Mouse (Mus musculus): Measurements from ENCODE around the gene Arhgef40. TPM values are rescaled to one million over a fixed set of nuclear protein-coding genes. Genes with fewer than 3 reads are reported as not detected.

The Arhgef40 gene
- polyA plus RNA-seq, 1 experiment from 2014 or later: 95.0 TPM

- ATAC-seq (ENCODE audit: low read depth): no peak
- H3K27ac ChIP-seq (ENCODE audit: low read length): no peak overlapping the region
- no peak overlapping the region for H3K4me2 ChIP-seq (ENCODE audit: low read depth, low read length)
These were observed 24.8 kb downstream of the Arhgef40 start for GRCm38 (mm10) chr14:52009361-52009760.

DNA sequence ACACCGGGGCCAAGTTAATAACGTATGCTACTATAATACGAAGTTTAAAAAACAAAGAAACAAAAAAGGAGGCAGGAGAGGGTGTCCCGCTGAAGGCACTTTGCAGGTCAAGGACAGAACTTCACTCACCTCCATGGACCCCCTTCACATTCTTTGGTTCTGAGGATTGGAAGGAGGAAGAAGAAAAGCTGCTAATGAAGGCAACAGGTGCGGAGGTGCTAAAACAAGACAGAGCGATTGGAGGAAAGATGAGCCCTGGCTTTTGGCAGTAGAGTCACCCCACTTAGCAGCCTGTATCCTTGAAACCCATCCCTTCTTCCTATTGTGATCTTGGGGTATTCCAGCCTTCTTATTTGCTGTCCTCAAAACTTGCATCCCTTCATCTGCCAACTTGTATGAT, 25.3 kb downstream of the Arhgef40 start:
- H3K9ac ChIP-seq (ENCODE audit: low read length): no peak overlapping the region
- no peaks in the 10 kb centered on the region for H3K27me3 ChIP-seq (ENCODE audit: control insufficient read depth, insufficient read depth, low read depth, low read length)
- whole genome bisulfite sequencing: 77% methylated on average over 6 of the region's 6 CpGs
- no peak overlapping the region for H3K27ac ChIP-seq (ENCODE audit: low read length)
- no peak overlapping the region for H3K4me2 ChIP-seq (ENCODE audit: low read depth, low read length)
- peaks cover 19% of the 10 kb centered on the region for H3K4me1 ChIP-seq (replicated peaks; ENCODE audit: control insufficient read depth, insufficient read depth, low read length)
- no peak for ATAC-seq (ENCODE audit: low read depth)
- peaks cover 29% of the 10 kb centered on the region for H3K36me3 ChIP-seq (ENCODE audit: control insufficient read depth, insufficient read depth, low read length)
- no peak overlapping the region for H3K4me3 ChIP-seq (ENCODE audit: low read length)
- no peaks in the 10 kb centered on the region for H3K9me3 ChIP-seq (ENCODE audit: control insufficient read depth, low read length)

More at GRCm38 (mm10) chr14:52009361-52009760, 24.8 kb downstream of the Arhgef40 start:
- no peak overlapping the region for H3K4me3 ChIP-seq (ENCODE audit: low read length)
- H3K9me3 ChIP-seq (ENCODE audit: control insufficient read depth, low read length): no peaks in the 10 kb centered on the region
- no peaks in the 10 kb centered on the region for H3K27me3 ChIP-seq (ENCODE audit: control insufficient read depth, insufficient read depth, low read depth, low read length)
- H3K4me1 ChIP-seq (replicated peaks; ENCODE audit: control insufficient read depth, insufficient read depth, low read length): peaks cover 19% of the 10 kb centered on the region
- H3K36me3 ChIP-seq (ENCODE audit: control insufficient read depth, insufficient read depth, low read length): peaks cover 29% of the 10 kb centered on the region
- no peak overlapping the region for H3K9ac ChIP-seq (ENCODE audit: low read length)
- WGBS: 62% methylated on average over 26 of the region's 26 CpGs

GRCm38 (mm10) chr14:52010446-52011111, 26.1 kb downstream of the Arhgef40 start:
- Histone ChIP-seq H3K9me3 (ENCODE audit: control insufficient read depth, low read length) (no peaks in the 10 kb centered on the region), H3K9ac (ENCODE audit: low read length) (peak overlapping the region; percentile 28; the same call in 1 of the 2 replicates), H3K4me3 (ENCODE audit: low read length) (no peak overlapping the region), H3K27ac (ENCODE audit: low read length) (no peak overlapping the region), H3K4me1 (replicated peaks; ENCODE audit: control insufficient read depth, insufficient read depth, low read length) (peaks cover 23% of the 10 kb centered on the region), H3K27me3 (ENCODE audit: control insufficient read depth, insufficient read depth, low read depth, low read length) (no peaks in the 10 kb centered on the region), H3K36me3 (ENCODE audit: control insufficient read depth, insufficient read depth, low read length) (peaks cover 24% of the 10 kb centered on the region), H3K4me2 (ENCODE audit: low read depth, low read length) (peak overlapping the region; percentile 6; the same call in 1 of the 2 replicates)
- 4% methylated on average over 9 of the region's 9 CpGs for WGBS
- ATAC-seq (ENCODE audit: low read depth): no peak

DNA sequence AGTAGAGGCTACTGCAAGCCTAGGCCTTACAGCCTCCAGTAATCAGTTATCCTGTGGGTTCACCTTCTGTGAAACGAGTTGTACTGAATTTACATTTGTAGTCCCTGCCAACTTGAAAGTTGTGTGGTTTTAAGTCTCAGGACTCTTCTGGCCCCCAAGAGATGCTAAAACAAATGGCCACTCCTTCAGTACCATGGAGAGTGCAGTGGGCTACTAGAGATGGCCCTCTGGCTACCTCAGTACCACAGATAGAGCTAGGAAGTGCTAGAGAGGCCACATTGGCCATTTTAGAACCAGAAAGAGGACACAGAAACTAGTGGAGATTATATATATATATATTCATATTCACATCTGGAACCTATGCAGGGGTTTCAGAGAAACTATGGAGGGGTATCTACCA, 27.2 kb downstream of the Arhgef40 start:
- Histone ChIP-seq H3K4me1 (replicated peaks; ENCODE audit: control insufficient read depth, insufficient read depth, low read length) (peaks cover 33% of the 10 kb centered on the region), H3K9ac (ENCODE audit: low read length) (no peak overlapping the region), H3K27ac (ENCODE audit: low read length) (no peak overlapping the region), H3K4me2 (ENCODE audit: low read depth, low read length) (no peak overlapping the region), H3K9me3 (ENCODE audit: control insufficient read depth, low read length) (no peaks in the 10 kb centered on the region), H3K36me3 (ENCODE audit: control insufficient read depth, insufficient read depth, low read length) (peaks cover 16% of the 10 kb centered on the region), H3K4me3 (ENCODE audit: low read length) (no peak overlapping the region), H3K27me3 (ENCODE audit: control insufficient read depth, insufficient read depth, low read depth, low read length) (no peaks in the 10 kb centered on the region)
- WGBS: 64% methylated on average over 1 of the region's 1 CpGs
- no peak for ATAC-seq (ENCODE audit: low read depth)

- peaks cover 33% of the 10 kb centered on the region for H3K4me1 ChIP-seq (replicated peaks; ENCODE audit: control insufficient read depth, insufficient read depth, low read length)
- no peak overlapping the region for H3K4me3 ChIP-seq (ENCODE audit: low read length)
- no peaks in the 10 kb centered on the region for H3K9me3 ChIP-seq (ENCODE audit: control insufficient read depth, low read length)
- ATAC-seq (ENCODE audit: low read depth): no peak
- H3K36me3 ChIP-seq (ENCODE audit: control insufficient read depth, insufficient read depth, low read length): peaks cover 12% of the 10 kb centered on the region
- WGBS: 74% methylated on average over 4 of the region's 4 CpGs
- H3K27me3 ChIP-seq (ENCODE audit: control insufficient read depth, insufficient read depth, low read depth, low read length): no peaks in the 10 kb centered on the region
- no peak overlapping the region for H3K4me2 ChIP-seq (ENCODE audit: low read depth, low read length)
- H3K27ac ChIP-seq (ENCODE audit: low read length): no peak overlapping the region
- no peak overlapping the region for H3K9ac ChIP-seq (ENCODE audit: low read length)
These were observed 27.6 kb downstream of the Arhgef40 start for GRCm38 (mm10) chr14:52012085-52012484.

GRCm38 (mm10) chr14:52012553-52012952, 28.0 kb downstream of the Arhgef40 start:
- Histone ChIP-seq H3K36me3 (ENCODE audit: control insufficient read depth, insufficient read depth, low read length) (peaks cover 8% of the 10 kb centered on the region), H3K9me3 (ENCODE audit: control insufficient read depth, low read length) (no peaks in the 10 kb centered on the region), H3K4me3 (ENCODE audit: low read length) (no peak overlapping the region), H3K4me1 (replicated peaks; ENCODE audit: control insufficient read depth, insufficient read depth, low read length) (peaks cover 33% of the 10 kb centered on the region), H3K9ac (ENCODE audit: low read length) (no peak overlapping the region; the same call in 1 of the 2 replicates), H3K4me2 (ENCODE audit: low read depth, low read length) (no peak overlapping the region), H3K27ac (ENCODE audit: low read length) (peak overlapping the region; percentile 33; the same call in 1 of the 2 replicates), H3K27me3 (ENCODE audit: control insufficient read depth, insufficient read depth, low read depth, low read length) (no peaks in the 10 kb centered on the region)
- ATAC-seq (ENCODE audit: low read depth): no peak
- WGBS: 82% methylated on average over 5 of the region's 5 CpGs

DNA sequence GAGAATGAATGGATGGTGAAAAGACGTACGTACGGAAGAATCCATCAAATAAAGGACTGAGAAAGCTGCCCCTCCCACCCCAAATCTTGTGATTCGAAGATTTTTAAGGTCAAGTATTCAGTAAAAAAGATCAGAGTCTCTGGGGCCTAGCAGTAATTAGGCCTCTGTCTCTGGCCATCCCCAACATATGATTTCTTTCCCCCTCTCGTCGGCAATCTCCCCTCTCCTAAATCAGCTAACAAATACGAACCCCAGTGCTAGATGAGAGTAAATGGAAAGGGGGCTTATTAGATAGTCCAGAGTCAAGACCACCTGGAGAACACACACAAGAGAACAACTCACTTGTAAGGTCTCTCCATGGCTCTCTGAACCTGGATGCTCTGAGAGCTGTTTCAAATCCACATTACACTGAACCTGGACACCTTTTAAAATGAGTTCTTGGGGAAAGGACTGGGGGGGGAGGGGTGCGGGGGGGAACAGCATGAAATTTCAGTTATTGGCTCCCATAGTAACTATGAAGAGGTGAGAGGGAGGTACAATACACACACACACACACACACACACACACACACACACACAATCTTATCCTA, 28.6 kb downstream of the Arhgef40 start:
- ATAC-seq (ENCODE audit: low read depth): no peak
- H3K4me1 ChIP-seq (replicated peaks; ENCODE audit: control insufficient read depth, insufficient read depth, low read length): peaks cover 33% of the 10 kb centered on the region
- H3K27ac ChIP-seq (ENCODE audit: low read length): peak overlapping the region; percentile 92
- peak overlapping the region; percentile 65 for H3K4me2 ChIP-seq (ENCODE audit: low read depth, low read length)
- H3K9me3 ChIP-seq (ENCODE audit: control insufficient read depth, low read length): no peaks in the 10 kb centered on the region
- WGBS: 51% methylated on average over 8 of the region's 8 CpGs
- peak overlapping the region; percentile 69 for H3K4me3 ChIP-seq (ENCODE audit: low read length)
- peaks cover 7% of the 10 kb centered on the region for H3K36me3 ChIP-seq (ENCODE audit: control insufficient read depth, insufficient read depth, low read length)
- H3K27me3 ChIP-seq (ENCODE audit: control insufficient read depth, insufficient read depth, low read depth, low read length): no peaks in the 10 kb centered on the region
- peak overlapping the region; percentile 83 for H3K9ac ChIP-seq (ENCODE audit: low read length)

- Histone ChIP-seq H3K4me2 (ENCODE audit: low read depth, low read length) (peak overlapping the region; percentile 65), H3K27me3 (ENCODE audit: control insufficient read depth, insufficient read depth, low read depth, low read length) (no peaks in the 10 kb centered on the region), H3K4me1 (replicated peaks; ENCODE audit: control insufficient read depth, insufficient read depth, low read length) (peaks cover 36% of the 10 kb centered on the region), H3K4me3 (ENCODE audit: low read length) (peak overlapping the region; percentile 69), H3K36me3 (ENCODE audit: control insufficient read depth, insufficient read depth, low read length) (0 out of 2 replicates have a peak, but pooled peaks cover 2% of the 10 kb centered on the region), H3K9ac (ENCODE audit: low read length) (peak overlapping the region; percentile 83), H3K27ac (ENCODE audit: low read length) (peak overlapping the region; percentile 92), H3K9me3 (ENCODE audit: control insufficient read depth, low read length) (no peaks in the 10 kb centered on the region)
- 1% methylated on average over 17 of the region's 24 CpGs for WGBS
- peak; percentile 24 for ATAC-seq (ENCODE audit: low read depth)
These were observed 29.3 kb downstream of the Arhgef40 start for GRCm38 (mm10) chr14:52013771-52014219.

GRCm38 (mm10) chr14:52014271-52014760, 29.8 kb downstream of the Arhgef40 start:
- no peaks in the 10 kb centered on the region for H3K27me3 ChIP-seq (ENCODE audit: control insufficient read depth, insufficient read depth, low read depth, low read length)
- WGBS: 0% methylated on average over 13 of the region's 80 CpGs

More at GRCm38 (mm10) chr14:52014271-52014760, 29.8 kb downstream of the Arhgef40 start:
- ATAC-seq (ENCODE audit: low read depth): peak; percentile 49
- Histone ChIP-seq H3K27ac (ENCODE audit: low read length) (peak overlapping the region; percentile 92), H3K4me1 (replicated peaks; ENCODE audit: control insufficient read depth, insufficient read depth, low read length) (peaks cover 36% of the 10 kb centered on the region), H3K9ac (ENCODE audit: low read length) (peak overlapping the region; percentile 83), H3K4me2 (ENCODE audit: low read depth, low read length) (peak overlapping the region; percentile 65), H3K36me3 (ENCODE audit: control insufficient read depth, insufficient read depth, low read length) (no peaks in the 10 kb centered on the region), H3K4me3 (ENCODE audit: low read length) (peak overlapping the region; percentile 69), H3K9me3 (ENCODE audit: control insufficient read depth, low read length) (no peaks in the 10 kb centered on the region)

Data from lung, embryonic 16.5 days (tissue).